Mouse (Mus musculus) T-cell, adult 66 days (primary cell): ENCODE results near the gene Rnf223. TPM values are rescaled to one million over a fixed set of nuclear protein-coding genes. Genes with fewer than 3 reads are reported as not detected.

Experiments used
- total RNA-seq, 2 experiments: library from RNA; stranded (reverse); gene quantifications; 3 replicates in 1 of 2; 4 replicates in 1 of 2; pipeline ENCODE4 v1.2.4; 2023

Gene Rnf223
- 1 to 10 TPM; 1.5 TPM for total RNA-seq

GRCm38 (mm10) chr4:156130436-156130835 is at the start of gene Rnf223:
Gene Rnf223, plus strand, starts transcription at chr4:156130513.

GRCm38 (mm10) chr4:156109570-156110331 is 20.6 kb upstream of the Rnf223 start, which contains the start of gene 9430015G10Rik:
Gene 9430015G10Rik, plus strand, starts transcription at chr4:156109982.

Other genes starting within 250 kb of the Rnf223 start
- gene Pusl1, start 238.7 kb upstream of the Rnf223 start, total RNA-seq, result 10 to 100 TPM; 35.4 to 47.7 TPM
- 10 to 100 TPM; 58.7 to 66.4 TPM for gene Acap3, start 238.7 kb upstream of the Rnf223 start, total RNA-seq
- 100 to 1,000 TPM; 121 to 130 TPM for gene Ube2j2, start 186.7 kb upstream of the Rnf223 start, total RNA-seq
- gene C1qtnf12, start 168.2 kb upstream of the Rnf223 start, total RNA-seq, result 1 to 10 TPM; 6.3 to 7.8 TPM
- gene B3galt6, start 137.9 kb upstream of the Rnf223 start, total RNA-seq, result 1 to 10 TPM; 3.8 to 4.4 TPM
- gene Sdf4, start 137.6 kb upstream of the Rnf223 start, total RNA-seq, result 100 to 1,000 TPM; 204 to 233 TPM
- 10 to 100 TPM; 25.0 to 30.6 TPM for gene Tnfrsf4, start 116.7 kb upstream of the Rnf223 start, total RNA-seq
- 10 to 100 TPM; 45.0 to 65.5 TPM for gene Tnfrsf18, start 104.3 kb upstream of the Rnf223 start, total RNA-seq
- gene Ttll10, start 71.1 kb upstream of the Rnf223 start, total RNA-seq, result not detected
- gene 9430015G10Rik, start 20.5 kb upstream of the Rnf223 start, total RNA-seq, result 10 to 100 TPM; 41.6 to 44.0 TPM
- 1 to 10 TPM; 6.5 to 7.6 TPM for gene Agrn, start 67.0 kb downstream of the Rnf223 start, total RNA-seq
- 10 to 100 TPM; 11.6 to 19.5 TPM for gene Isg15, start 70.3 kb downstream of the Rnf223 start, total RNA-seq
- 1 to 10 TPM; 7.8 to 9.5 TPM for gene AW011738, start 72.8 kb downstream of the Rnf223 start, total RNA-seq
- under 1 TPM; 0.32 to 0.39 TPM for gene Perm1, start 85.4 kb downstream of the Rnf223 start, total RNA-seq
- gene Plekhn1, start 104.3 kb downstream of the Rnf223 start, total RNA-seq, result 10 to 100 TPM; 48.7 to 52.1 TPM
- 10 to 100 TPM; 96.9 to 97.6 TPM for gene Noc2l, start 105.5 kb downstream of the Rnf223 start, total RNA-seq
- gene Samd11, start 125.1 kb downstream of the Rnf223 start, total RNA-seq, result 1 to 10 TPM; 1.6 to 4.0 TPM
- gene Vmn2r-ps159, start 200.6 kb downstream of the Rnf223 start, total RNA-seq, result not detected